Mouse (Mus musculus) liver, embryonic 14.5 days (tissue): ENCODE data around the gene Zfp189. TPM values are rescaled to one million over a fixed set of nuclear protein-coding genes. Genes with fewer than 3 reads are reported as not detected.

ENCODE experiments used
- ATAC-seq: fragments of 200-750 bp; cut with Nextera tagmentation; 2 replicates; pipeline ENCODE4 v1.8.0; 2017; ENCODE audit warnings: moderate number of reproducible peaks, mild to moderate bottlenecking, moderate library complexity; ENCODE audit not compliant: insufficient read depth
- DNase-seq, 3 experiments: peaks; one replicate each; pipeline ENCODE4 v3.0.0-alpha.2; 2012 to 2013; ENCODE audit warnings: low read depth in 3 of 3, low spot score in 3 of 3
- H3K27ac ChIP-seq: fragments of 300-500 bp; sonication (generic); 2 replicates; pipeline ENCODE4 v1.5.1; 2014; ENCODE audit warnings: moderate library complexity, mild to moderate bottlenecking, control low read depth, inconsistent platforms
- H3K27me3 ChIP-seq: fragments of 300-500 bp; sonication (generic); 2 replicates; pipeline ENCODE4 v1.6.1; 2014; ENCODE audit warnings: mild to moderate bottlenecking, low read length, moderate library complexity; ENCODE audit not compliant: control insufficient read depth, insufficient read depth
- H3K36me3 ChIP-seq: fragments of 300-500 bp; sonication (generic); replicated peaks from 2 replicates; pipeline ENCODE4 v1.6.1; 2014; ENCODE audit warnings: low read depth; ENCODE audit not compliant: control insufficient read depth, insufficient read depth
- H3K4me1 ChIP-seq, 2 experiments: fragments of 200-500 bp in 1 of 2; fragments of 300-500 bp in 1 of 2; sonication (generic) in 1 of 2; replicated peaks; 2 replicates each; pipeline ENCODE4 v1.6.1; 2012 to 2014; ENCODE audit warnings: antibody characterized with exemption in 1 of 2, inconsistent platforms in 1 of 2, low read length in 1 of 2; ENCODE audit not compliant: control insufficient read depth in 2 of 2, insufficient read depth in 2 of 2
- H3K4me2 ChIP-seq: fragments of 300-500 bp; sonication (generic); 2 replicates; pipeline ENCODE4 v1.6.1; 2014; ENCODE audit warnings: low read depth, mild to moderate bottlenecking, control low read depth, moderate library complexity
- H3K4me3 ChIP-seq, 2 experiments: fragments of 200-500 bp in 1 of 2; fragments of 300-500 bp in 1 of 2; sonication (generic) in 1 of 2; 2 replicates each; pipeline ENCODE4 v1.5.1; 2012 to 2014; ENCODE audit warnings: low read depth in 2 of 2, low read length in 2 of 2, mild to moderate bottlenecking in 2 of 2, control low read depth in 1 of 2, inconsistent platforms in 1 of 2, moderate library complexity in 1 of 2; ENCODE audit not compliant: insufficient read depth in 1 of 2
- H3K9ac ChIP-seq: fragments of 300-500 bp; sonication (generic); replicated peaks from 2 replicates; pipeline ENCODE4 v1.6.1; 2014; ENCODE audit warnings: mild to moderate bottlenecking, control low read depth, moderate library complexity
- H3K9me3 ChIP-seq: fragments of 300-500 bp; sonication (generic); 2 replicates; pipeline ENCODE4 v1.6.1; 2016; ENCODE audit warnings: low read length, mixed read lengths; ENCODE audit not compliant: control insufficient read depth
- CTCF ChIP-seq: IDR thresholded peaks from 2 replicates; pipeline ENCODE4 v1.5.1; 2016; ENCODE audit warnings: antibody characterized with exemption, low read depth, control low read depth
- EP300 ChIP-seq: IDR thresholded peaks from 2 replicates; pipeline ENCODE4 v1.6.1; 2016; ENCODE audit warnings: antibody characterized with exemption, low read depth
- WGBS: fragments of 180-500 bp; shearing (Covaris S2); extraction: QIAGEN DNeasy Blood & Tissue Kit; methylation state at CpG from one replicate; pipeline ENCODE4 v1.1.7; 2014; ENCODE audit not compliant: insufficient replicate concordance; 5-methylcytosine and 5-hydroxymethylcytosine counted together
- polyA plus RNA-seq, 2 experiments: library from polyadenylated mRNA; depleted of rRNA in 1 of 2; stranded (reverse) in 1 of 2; unstranded in 1 of 2; fragments of >200 nt; fragmentation: Nextera tagmentation in 1 of 2; extraction: Ambion mirVana in 1 of 2; gene quantifications; 2 replicates each; pipeline versions ENCODE4 v1.2.1 to v1.2.3; 2012 to 2014

Gene Zfp189
- polyA plus RNA-seq, 2 experiments, result 1.5 to 2.6 TPM

GRCm38 (mm10) chr4:49547544-49548219 lies 26.7 kb downstream of the Zfp189 start:
- H3K9me3 ChIP-seq, result no peaks in the 10 kb centered on the region
- H3K9ac ChIP-seq, result no peak overlapping the region
- H3K4me1 ChIP-seq, result no peaks in the 10 kb centered on the region
- ATAC-seq (peak; percentile 44; the same call in 1 of the 2 replicates), DNase-seq (no peak)
- H3K4me2 ChIP-seq, result peak overlapping the region; percentile 49
- peak overlapping the region; percentile 47 for H3K27ac ChIP-seq
- H3K36me3 ChIP-seq, result no peaks in the 10 kb centered on the region
- H3K4me3 ChIP-seq, result peak overlapping the region; percentile 29 to 41; a peak in 3 of 4 replicates
- TF ChIP-seq EP300, result no peak
- WGBS, result 56% methylated on average over 7 of the region's 7 CpGs
- H3K27me3 ChIP-seq, result no peaks in the 10 kb centered on the region

GRCm38 (mm10) chr4:49549383-49549782 lies 28.4 kb downstream of the Zfp189 start, which contains the start of gene Aldob:
Aldob (minus strand) TSS chr4:49549546.
- Histone ChIP-seq H3K27me3 (no peaks in the 10 kb centered on the region), H3K9ac (peak within 1 kb of the TSS; percentile 47), H3K36me3 (no peaks in the 10 kb centered on the region), H3K9me3 (no peaks in the 10 kb centered on the region), H3K4me2 (peak within 1 kb of the TSS; percentile 49), H3K4me3 (peak within 1 kb of the TSS; percentile 33 to 41), H3K27ac (no peak within 1 kb of the TSS), H3K4me1 (0 out of 4 replicates have a peak, but pooled peaks cover 0 to 2% of the 10 kb centered on the region in 2 experiments)
- DNase-seq (no peak), ATAC-seq (peak; percentile 43)
- 17% methylated on average over 3 of the region's 3 CpGs for WGBS
- TF ChIP-seq CTCF (no peak), EP300 (no peak)

- no peak overlapping the region for H3K4me2 ChIP-seq
- no peak overlapping the region for H3K4me3 ChIP-seq
- 58% methylated on average over 5 of the region's 5 CpGs for WGBS
- no peaks in the 10 kb centered on the region for H3K27me3 ChIP-seq
- H3K27ac ChIP-seq, result no peak overlapping the region
- no peak overlapping the region for H3K9ac ChIP-seq
- ATAC-seq (0 out of 2 replicates have a peak, but pooled peaks have one; percentile 29), DNase-seq (no peak)
- TF ChIP-seq CTCF (no peak), EP300 (no peak)
- H3K4me1 ChIP-seq, result peaks cover 0 to 4% of the 10 kb centered on the region in 2 experiments; a peak in 1 of 4 replicates
- no peaks in the 10 kb centered on the region for H3K36me3 ChIP-seq
- no peaks in the 10 kb centered on the region for H3K9me3 ChIP-seq
These were observed 32.4 kb downstream of the Zfp189 start for GRCm38 (mm10) chr4:49553380-49553779.

GRCm38 (mm10) chr4:49557375-49557774 lies 36.4 kb downstream of the Zfp189 start:
- Histone ChIP-seq H3K27me3 (no peaks in the 10 kb centered on the region), H3K9ac (no peak overlapping the region), H3K36me3 (no peaks in the 10 kb centered on the region), H3K9me3 (no peaks in the 10 kb centered on the region), H3K4me2 (no peak overlapping the region), H3K4me1 (peaks cover 0 to 7% of the 10 kb centered on the region in 2 experiments; a peak in 1 of 4 replicates), H3K27ac (no peak overlapping the region), H3K4me3 (no peak overlapping the region)
- no peak for TF ChIP-seq CTCF
- no peak for TF ChIP-seq EP300
- 93% methylated on average over 7 of the region's 7 CpGs for WGBS
- ATAC-seq, result no peak
- no peak for DNase-seq

GRCm38 (mm10) chr4:49558181-49558580 lies 37.2 kb downstream of the Zfp189 start:
- H3K36me3 ChIP-seq, result no peaks in the 10 kb centered on the region
- peaks cover 0 to 7% of the 10 kb centered on the region in 2 experiments; a peak in 1 of 4 replicates for H3K4me1 ChIP-seq
- H3K27me3 ChIP-seq, result no peaks in the 10 kb centered on the region
- H3K4me2 ChIP-seq, result no peak overlapping the region
- ATAC-seq (peak; percentile 28; the same call in 1 of the 2 replicates), DNase-seq (no peak)
- whole genome bisulfite sequencing, result 18% methylated on average over 2 of the region's 2 CpGs
- H3K27ac ChIP-seq, result no peak overlapping the region
- no peak overlapping the region for H3K4me3 ChIP-seq
- no peaks in the 10 kb centered on the region for H3K9me3 ChIP-seq
- H3K9ac ChIP-seq, result no peak overlapping the region
- TF ChIP-seq CTCF (no peak), EP300 (no peak)
